Mouse (Mus musculus): Measurements from ENCODE around the gene Bcr. TPM values are rescaled to one million over a fixed set of nuclear protein-coding genes. Genes with fewer than 3 reads are reported as not detected.

Gene Bcr
- total RNA-seq, 1 experiment from 2014 or later, result 26.3 TPM

GRCm38 (mm10) chr10:75130372-75131046 is 70.1 kb downstream of the Bcr start:
- no peak for DNase-seq

DNA sequence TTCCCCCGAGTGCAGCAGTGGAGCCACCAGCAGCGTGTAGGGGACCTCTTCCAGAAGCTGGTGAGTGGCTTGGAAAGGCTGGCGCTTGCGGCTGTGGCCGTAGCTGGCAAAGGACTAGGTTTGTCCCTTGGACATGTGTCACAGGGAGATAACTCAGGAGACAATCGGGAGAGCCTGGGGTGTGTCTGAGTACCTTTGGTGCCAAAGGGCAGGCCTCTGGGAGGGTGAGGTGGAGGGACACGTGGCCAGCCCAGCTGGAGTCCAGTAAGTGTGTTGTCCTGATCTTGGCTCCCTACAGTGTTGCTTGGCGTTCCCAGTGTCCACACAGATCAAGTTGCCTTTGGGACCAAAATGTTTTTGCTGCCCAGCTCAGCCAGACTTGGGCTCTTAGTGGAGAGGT is 71.2 kb downstream of the Bcr start:
- DNase-seq, result peak; percentile 55

GRCm38 (mm10) chr10:75134861-75135517 is 74.6 kb downstream of the Bcr start:
- no peak for DNase-seq

- no peak for DNase-seq
Measured at GRCm38 (mm10) chr10:75135518-75136162, 75.2 kb downstream of the Bcr start.

- DNase-seq, result no peak
Measured at GRCm38 (mm10) chr10:75137148-75137547, 76.8 kb downstream of the Bcr start.

GRCm38 (mm10) chr10:75145221-75145620 is 84.8 kb downstream of the Bcr start:
- DNase-seq, result no peak

DNA sequence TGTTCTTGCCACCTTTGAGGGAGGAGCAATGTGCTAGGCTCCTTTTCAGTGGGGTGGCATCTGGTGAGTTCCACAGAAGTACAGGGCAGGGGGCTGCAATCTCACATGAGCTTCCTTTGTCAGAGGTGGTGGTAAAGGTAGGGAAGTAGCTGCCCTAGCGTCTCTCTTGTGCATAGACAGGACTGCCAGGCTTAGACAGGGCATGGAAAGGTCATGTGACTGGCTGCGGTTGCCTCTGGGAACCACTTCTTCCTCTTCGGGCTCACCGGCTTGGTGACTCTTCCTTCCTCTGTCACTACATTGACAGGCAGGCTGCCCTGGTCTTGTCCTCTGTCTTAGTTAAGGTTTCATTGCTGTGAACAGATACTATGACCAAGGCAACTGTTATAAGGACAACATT is 85.6 kb downstream of the Bcr start:
- peak; percentile 31 for DNase-seq

GRCm38 (mm10) chr10:75146619-75147018 is 86.2 kb downstream of the Bcr start:
- DNase-seq, result no peak

DNA sequence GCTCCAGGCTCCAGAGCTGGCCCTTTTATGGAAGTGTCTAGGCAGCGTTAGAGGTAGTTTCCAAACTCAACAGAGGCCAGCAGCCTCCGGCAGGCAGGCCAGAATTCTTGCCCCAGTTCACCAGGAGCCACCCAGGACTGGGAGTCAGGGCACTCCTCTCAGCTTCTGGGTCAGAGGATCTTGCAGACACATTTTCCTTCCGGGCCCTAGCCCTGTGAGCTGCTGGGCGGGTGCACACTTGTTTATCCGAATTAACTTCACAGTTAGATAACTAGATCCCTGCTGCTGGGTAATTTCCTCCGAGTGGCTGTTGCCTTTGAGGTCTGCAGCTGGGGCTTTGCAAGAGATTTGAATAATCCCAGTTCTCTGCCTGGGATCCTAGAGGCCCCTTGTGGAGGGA is 87.9 kb downstream of the Bcr start:
- DNase-seq, result no peak

DNA sequence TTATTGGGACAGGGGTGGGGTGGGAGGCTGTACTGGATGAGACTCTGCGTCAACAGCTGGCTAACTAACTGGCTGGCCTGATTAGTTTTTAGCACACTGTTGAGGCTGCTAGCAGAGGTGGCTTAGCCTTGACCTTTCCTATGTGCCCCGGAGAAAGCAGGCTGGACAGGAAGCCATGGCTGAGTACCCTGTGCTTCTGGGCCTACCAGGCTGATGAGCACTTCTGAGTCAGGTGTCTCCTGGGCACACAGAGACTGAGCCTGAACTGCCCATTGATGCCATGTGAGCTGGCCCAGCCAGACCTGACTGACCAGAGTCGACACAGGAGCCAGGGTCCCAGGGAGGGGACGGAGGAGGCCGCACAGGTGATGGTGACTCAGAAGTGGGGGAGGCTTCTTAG is 90.0 kb downstream of the Bcr start:
- DNase-seq, result no peak

GRCm38 (mm10) chr10:75151311-75151710 is 90.9 kb downstream of the Bcr start:
- DNase-seq, result peak; percentile 84

GRCm38 (mm10) chr10:75156835-75157234 is 96.4 kb downstream of the Bcr start:
- DNase-seq, result no peak

GRCm38 (mm10) chr10:75157713-75158112 is 97.3 kb downstream of the Bcr start:
- DNase-seq, result no peak

DNA sequence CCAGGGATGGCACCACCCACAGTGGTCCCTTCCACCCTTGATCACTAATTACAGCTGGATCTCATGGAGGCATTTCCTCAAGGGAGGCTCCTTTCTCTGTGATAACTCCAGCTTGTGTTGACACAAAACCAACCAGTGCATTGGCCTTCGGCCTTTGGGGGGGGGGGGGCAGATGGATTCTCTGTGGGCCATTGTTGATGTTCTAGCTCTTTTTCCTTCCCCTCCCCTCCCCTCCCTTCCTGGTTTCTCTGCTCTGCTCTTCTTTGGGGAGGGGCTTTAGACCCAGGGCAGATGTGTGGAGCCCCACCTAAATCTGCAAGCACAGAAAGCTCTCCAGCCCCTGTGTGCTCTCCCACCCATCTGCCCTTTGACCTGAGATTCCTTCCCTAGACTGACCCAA is 98.0 kb downstream of the Bcr start:
- no peak for DNase-seq

GRCm38 (mm10) chr10:75160171-75160900 is 99.9 kb downstream of the Bcr start:
- no peak for DNase-seq

DNA sequence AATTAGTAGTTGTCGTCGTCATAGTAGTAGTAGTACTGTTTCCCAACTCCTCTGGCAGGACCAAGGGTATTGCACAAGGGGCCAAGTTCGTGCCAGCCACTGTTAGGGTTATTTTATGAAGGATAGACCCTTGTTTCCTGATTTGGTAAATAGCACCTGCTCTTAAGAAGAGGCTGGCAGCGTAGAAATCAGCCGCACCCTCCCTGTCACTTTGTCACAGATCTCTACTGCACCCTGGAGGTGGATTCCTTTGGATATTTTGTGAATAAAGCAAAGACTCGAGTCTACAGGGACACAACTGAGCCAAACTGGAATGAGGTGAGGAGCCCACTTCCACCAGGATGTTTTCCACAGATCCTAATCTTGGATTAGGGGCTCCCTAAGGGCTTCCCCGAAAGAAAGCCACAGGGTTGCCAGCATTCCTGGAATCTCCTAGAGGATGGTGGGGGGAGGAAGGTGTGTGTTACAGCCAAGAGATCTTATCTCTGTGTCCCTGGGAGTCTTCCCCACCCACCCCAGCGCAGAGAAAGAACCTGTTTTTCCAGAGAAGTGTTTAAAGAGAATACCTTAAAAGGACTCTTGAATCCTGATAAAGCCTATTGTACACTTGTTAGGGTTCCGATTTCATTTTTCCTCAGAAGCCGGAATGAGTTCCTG is 105.6 kb downstream of the Bcr start:
- DNase-seq, result peak; percentile 57

- DNase-seq, result no peak
Measured at GRCm38 (mm10) chr10:75166601-75167000, 106.2 kb downstream of the Bcr start.

- peak; percentile 76 for DNase-seq
Measured at GRCm38 (mm10) chr10:75170207-75170850, 109.9 kb downstream of the Bcr start.

GRCm38 (mm10) chr10:75173056-75173455 is 112.7 kb downstream of the Bcr start:
- DNase-seq, result no peak

DNA sequence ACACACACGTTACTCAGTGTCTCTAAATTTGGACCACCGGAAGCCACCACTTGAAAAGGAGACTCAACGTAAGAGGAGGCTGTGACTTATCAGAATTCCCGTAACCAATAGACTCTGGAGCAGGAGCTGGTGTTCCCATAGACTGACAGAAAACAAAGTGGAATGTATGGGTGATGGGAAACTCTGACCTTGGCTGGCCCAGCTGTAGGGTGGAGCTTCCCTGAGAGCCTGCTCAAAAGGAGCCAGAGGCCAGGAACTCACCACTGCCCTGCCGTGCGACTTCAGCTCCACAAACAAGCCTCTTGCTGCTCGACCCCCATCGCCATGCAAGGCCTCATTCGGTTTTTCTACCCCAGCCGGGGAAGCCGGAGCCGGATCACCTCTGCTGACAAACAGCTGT is 113.3 kb downstream of the Bcr start:
- DNase-seq, result no peak

GRCm38 (mm10) chr10:75176494-75176893 is 116.1 kb downstream of the Bcr start:
- DNase-seq, result no peak

DNA sequence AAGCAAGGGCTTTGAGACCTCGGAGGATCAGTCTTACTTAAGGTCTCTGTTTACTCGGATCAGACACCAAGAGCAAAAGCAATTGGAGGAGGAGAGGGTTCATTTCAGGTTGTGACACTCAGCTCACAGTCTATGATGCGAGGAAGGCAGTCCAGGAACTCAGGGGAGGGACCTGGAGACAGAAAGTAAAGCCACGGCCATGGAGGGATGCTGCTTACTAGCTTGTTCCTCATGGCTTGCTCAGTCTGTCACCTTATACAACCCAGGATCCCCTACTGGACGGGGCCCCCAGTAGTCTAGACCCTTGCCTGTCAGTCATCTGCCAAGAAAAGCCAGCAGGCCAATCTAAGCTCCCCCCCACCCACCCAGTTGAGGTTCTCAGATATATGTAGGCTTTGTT is 118.5 kb downstream of the Bcr start:
- DNase-seq, result no peak

Data from adrenal gland, postnatal 14 days (tissue).